In genomic region chr11:75948789-75949188, GRCm38 (mm10) we compare ENCODE assay signal across 31 mouse cellular contexts. TPM values are rescaled to one million over a fixed set of nuclear protein-coding genes. Genes with fewer than 3 reads are reported as not detected.
DNase-seq lines count a peak whose midpoint lies in the region; ATAC-seq and TF ChIP-seq lines count a peak whose summit lies in the region.
"Had no signal": no experiment of that assay in that cellular context is flagged by ENCODE, and none has a peak within 500 bp of the region (broad histone marks: within the 10 kb centered on the region; RNA-seq: fewer than 3 reads in every experiment).

No protein-coding gene starts in this region.

- H3K4me2 ChIP-seq in heart, embryonic 11.5 days = no peak overlapping the region
- H3K4me2 ChIP-seq in heart, embryonic 12.5 days = no peak overlapping the region
- H3K4me2 ChIP-seq in intestine, postnatal 0 days (replicated peaks; ENCODE audit: low read depth) = 0 out of 2 replicates have a peak overlapping the region, but pooled peaks have one; percentile 6
- H3K4me2 ChIP-seq: embryonic facial prominence, embryonic 13.5 days; forebrain, embryonic 15.5 days; hindbrain, embryonic 13.5 days; liver, embryonic 11.5 days; neural tube, embryonic 13.5 days; stomach, embryonic 15.5 days had no signal

- peak; percentile 78 for DNase-seq in adrenal gland, adult 8-10 months
- DNase-seq in adrenal gland, postnatal 14 days = peak; percentile 69
- DNase-seq in layer of hippocampus, postnatal 10 days (ENCODE audit: low spot score in 2 of 2) = no peak
- DNase-seq in liver = no peak
- DNase-seq: B cell, adult 2 months; cerebellum, adult 18-20 months; cerebellum, postnatal 14 days; heart, postnatal 14 days; kidney, adult 9 months; kidney, postnatal 14 days; liver, postnatal 0 days; right cerebral cortex, adult 18-20 months; right cerebral cortex, postnatal 4 days had no signal

- H3K36me3 ChIP-seq in heart, embryonic 11.5 days (ENCODE audit: control insufficient read depth, insufficient read depth, low read length) = no peaks in the 10 kb centered on the region
- no peaks in the 10 kb centered on the region for H3K36me3 ChIP-seq in heart, embryonic 12.5 days
- H3K36me3 ChIP-seq in intestine, postnatal 0 days (ENCODE audit: control insufficient read depth, insufficient read depth) = no peaks in the 10 kb centered on the region
- H3K36me3 ChIP-seq: embryonic facial prominence, embryonic 13.5 days; forebrain, embryonic 15.5 days; G1E; hindbrain, embryonic 13.5 days; neural tube, embryonic 13.5 days; stomach, embryonic 15.5 days had no signal

- H3K9me3 ChIP-seq in heart, embryonic 11.5 days (replicated peaks; ENCODE audit: control insufficient read depth, low read length) = no peaks in the 10 kb centered on the region
- H3K9me3 ChIP-seq in heart, embryonic 12.5 days (replicated peaks) = no peaks in the 10 kb centered on the region
- no peaks in the 10 kb centered on the region for H3K9me3 ChIP-seq in intestine, postnatal 0 days (ENCODE audit: control insufficient read depth)
- H3K9me3 ChIP-seq: embryonic facial prominence, embryonic 13.5 days; forebrain, embryonic 15.5 days; G1E; hindbrain, embryonic 13.5 days; neural tube, embryonic 13.5 days; stomach, embryonic 15.5 days had no signal

- 0 out of 2 replicates have a peak overlapping the region, but pooled peaks have one; percentile 10 for H3K27ac ChIP-seq in heart, embryonic 11.5 days (ENCODE audit: low read depth, low read length)
- no peak overlapping the region for H3K27ac ChIP-seq in heart, embryonic 12.5 days (ENCODE audit: poor library complexity, severe bottlenecking)
- H3K27ac ChIP-seq in intestine, postnatal 0 days (ENCODE audit: low read depth, low read length) = 0 out of 2 replicates have a peak overlapping the region, but pooled peaks have one; percentile 73
- H3K27ac ChIP-seq: embryonic facial prominence, embryonic 13.5 days; forebrain, embryonic 15.5 days; hindbrain, embryonic 13.5 days; macrophage; neural tube, embryonic 13.5 days; stomach, embryonic 15.5 days had no signal

- H3K27me3 ChIP-seq in heart, embryonic 11.5 days (ENCODE audit: control insufficient read depth, insufficient read depth, low read length) = no peaks in the 10 kb centered on the region
- H3K27me3 ChIP-seq in heart, embryonic 12.5 days (replicated peaks) = no peaks in the 10 kb centered on the region
- H3K27me3 ChIP-seq in intestine, postnatal 0 days (replicated peaks; ENCODE audit: control insufficient read depth, insufficient read depth, low read length) = no peaks in the 10 kb centered on the region
- H3K27me3 ChIP-seq: embryonic facial prominence, embryonic 13.5 days; forebrain, embryonic 15.5 days; hindbrain, embryonic 13.5 days; neural tube, embryonic 13.5 days; Patski; stomach, embryonic 15.5 days had no signal

- no peak for ATAC-seq in heart, embryonic 11.5 days (replicated peaks; ENCODE audit: insufficient number of reproducible peaks, low FRiP score, low TSS enrichment)
- no peak for ATAC-seq in heart, embryonic 12.5 days (ENCODE audit: insufficient number of reproducible peaks, low FRiP score)
- ATAC-seq in intestine, postnatal 0 days = peak; percentile 58
- ATAC-seq: forebrain, embryonic 15.5 days; liver, postnatal 0 days; lung, postnatal 0 days; midbrain, embryonic 16.5 days; Patski had no signal

- peaks cover 31% of the 10 kb centered on the region for H3K4me1 ChIP-seq in heart, embryonic 11.5 days (ENCODE audit: control insufficient read depth, insufficient read depth, low read length)
- H3K4me1 ChIP-seq in heart, embryonic 12.5 days (replicated peaks) = peaks cover 30% of the 10 kb centered on the region
- 0 out of 2 replicates have a peak, but pooled peaks cover 3% of the 10 kb centered on the region for H3K4me1 ChIP-seq in intestine, postnatal 0 days (replicated peaks; ENCODE audit: control insufficient read depth, insufficient read depth, low read length)
- H3K4me1 ChIP-seq: stomach, embryonic 15.5 days had no signal

- H3K4me3 ChIP-seq in heart, embryonic 11.5 days (ENCODE audit: low read depth, low read length) = no peak overlapping the region
- no peak overlapping the region for H3K4me3 ChIP-seq in heart, embryonic 12.5 days
- H3K4me3 ChIP-seq in intestine, postnatal 0 days (ENCODE audit: low read depth, low read length) = no peak overlapping the region
- H3K4me3 ChIP-seq: embryonic facial prominence, embryonic 13.5 days; erythroblast, embryonic 14.5 days; forebrain, embryonic 15.5 days; hindbrain, embryonic 13.5 days; myocyte; neural tube, embryonic 13.5 days; stomach, embryonic 15.5 days had no signal

- WGBS in heart, embryonic 11.5 days (ENCODE audit: insufficient replicate concordance) = 6% methylated on average over 3 of the region's 3 CpGs
- 18% methylated on average over 3 of the region's 3 CpGs for WGBS in heart, embryonic 12.5 days
- WGBS in intestine, postnatal 0 days = 20% methylated on average over 3 of the region's 3 CpGs

- no peak overlapping the region for H3K9ac ChIP-seq in heart, embryonic 11.5 days (ENCODE audit: low read depth, low read length)
- H3K9ac ChIP-seq in heart, embryonic 12.5 days = no peak overlapping the region
- H3K9ac ChIP-seq in intestine, postnatal 0 days (ENCODE audit: low read depth, low read length) = no peak overlapping the region
- H3K9ac ChIP-seq: embryonic facial prominence, embryonic 13.5 days; forebrain, embryonic 15.5 days; hindbrain, embryonic 13.5 days; liver, postnatal 0 days; neural tube, embryonic 13.5 days; stomach, embryonic 15.5 days had no signal

- TF ChIP-seq CTCF in intestine, postnatal 0 days (IDR thresholded peaks at IDR 0.05; ENCODE audit: low read depth) = no peak

RNA-seq across cellular contexts. Expression of gene Rph3al, which starts 10.6 kb away (rescaled TPM):
- 4.1 and 5.1 TPM in 2 replicates for polyA plus RNA-seq in heart, embryonic 11.5 days (2014; fragmentation: Nextera tagmentation; extraction: Ambion mirVana)
- polyA plus RNA-seq in heart, embryonic 12.5 days (2016; fragmentation: Nextera tagmentation; extraction: Ambion mirVana) = 6.2 and 7.1 TPM in 2 replicates
- 10 to 100 TPM; 19.9 to 31.2 (median 21.9) TPM for total RNA-seq in adrenal gland, adult 8-10 months (2022)
- 10.7 and 13.1 TPM in 2 replicates for total RNA-seq in adrenal gland, postnatal 14 days (2021)
- polyA plus RNA-seq in intestine, postnatal 0 days (2015; fragmentation: Nextera tagmentation; extraction: Ambion mirVana) = 10.5 and 12.9 TPM in 2 replicates
- total RNA-seq in layer of hippocampus, postnatal 10 days (2021) = 1 to 10 TPM; 4.2 to 5.6 TPM
- total RNA-seq: G1E; granulocyte monocyte progenitor cell, adult 5-6 weeks had no signal
- polyA plus RNA-seq: erythroblast, embryonic 14.5 days; G1E; macrophage had no signal

RNA-seq across cellular contexts. Expression of gene 1700016K19Rik, which starts 50.9 kb away (rescaled TPM):
- polyA plus RNA-seq in heart, embryonic 11.5 days (2014; fragmentation: Nextera tagmentation; extraction: Ambion mirVana) = not detected in 2 replicates
- polyA plus RNA-seq in heart, embryonic 12.5 days (2016; fragmentation: Nextera tagmentation; extraction: Ambion mirVana) = 0.26 TPM in 1 of 2 replicates, not detected in the other
- not detected for total RNA-seq in adrenal gland, adult 8-10 months (2022)
- total RNA-seq in adrenal gland, postnatal 14 days (2021) = not detected in 2 replicates
- 0.17 TPM in 1 of 2 replicates, not detected in the other for polyA plus RNA-seq in intestine, postnatal 0 days (2015; fragmentation: Nextera tagmentation; extraction: Ambion mirVana)
- 1 to 10 TPM; 3.1 to 4.8 TPM for total RNA-seq in layer of hippocampus, postnatal 10 days (2021)
- total RNA-seq: gastrocnemius, adult 8-10 months; granulocyte monocyte progenitor cell, adult 5-6 weeks had no signal
- polyA plus RNA-seq: erythroblast, embryonic 14.5 days; G1E; liver, embryonic 11.5 days; liver, postnatal 0 days; macrophage had no signal

Comparison
In these comparisons a context has a peak if more than half of its experiments do, and no peak if none do; other contexts are left out.
1. DNase-seq: peak in adrenal gland, adult 8-10 months (single experiment) and adrenal gland, postnatal 14 days (single experiment); none in layer of hippocampus, postnatal 10 days (0 of 2) and liver (single experiment).